Mouse (Mus musculus) liver, embryonic 14.5 days (tissue): ENCODE measurements at regions not wholly inside any gene's neighbourhood (a gene's known extent, or its start where the extent isn't known, plus 50 kb on each side); places are given as distances from the start of the nearest gene placed in this dataset.

ENCODE experiments used
- CTCF ChIP-seq: IDR thresholded peaks from 2 replicates; pipeline ENCODE4 v1.5.1; 2016; ENCODE audit warnings: antibody characterized with exemption, low read depth, control low read depth
- EP300 ChIP-seq: IDR thresholded peaks from 2 replicates; pipeline ENCODE4 v1.6.1; 2016; ENCODE audit warnings: antibody characterized with exemption, low read depth

DNA sequence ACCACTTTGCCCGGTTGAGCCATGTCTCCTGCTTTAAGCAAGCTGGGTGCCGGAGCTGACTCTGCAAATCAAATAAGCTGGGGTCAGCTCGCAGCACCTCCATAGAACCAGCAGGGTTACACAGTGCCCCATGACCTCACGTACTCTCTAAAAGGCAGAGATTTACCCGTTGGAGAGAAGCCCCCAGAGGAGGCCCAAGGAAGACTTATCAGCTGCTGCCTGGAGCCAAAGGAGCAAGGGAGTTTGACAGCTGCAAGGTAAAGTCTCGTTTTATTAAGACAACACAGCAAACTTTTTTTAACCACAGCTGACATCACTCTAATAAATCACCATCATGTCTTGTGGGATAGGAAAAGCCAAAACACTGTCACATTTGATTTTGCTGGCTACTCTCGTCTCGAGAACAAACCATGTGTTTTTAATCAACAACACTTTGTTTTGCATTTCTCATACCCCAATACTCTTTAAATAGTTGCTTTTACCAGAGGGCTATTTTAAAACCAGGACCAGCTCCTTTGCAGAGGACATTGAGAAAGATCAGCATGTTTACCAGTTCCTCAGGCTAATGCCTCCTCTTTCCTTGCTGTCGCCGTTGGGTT is 148.7 kb upstream of the Zfp703 start:
- TF ChIP-seq EP300: no peak
- no peak for TF ChIP-seq CTCF
